Mouse (Mus musculus) lung, embryonic 15.5 days (tissue): Measurements from ENCODE around the gene Ppm1m. TPM values are rescaled to one million over a fixed set of nuclear protein-coding genes. Genes with fewer than 3 reads are reported as not detected.

Experiments
- ATAC-seq: fragments of 200-750 bp; cut with Nextera tagmentation; 2 replicates; pipeline ENCODE4 v1.8.0; 2017; ENCODE audit warnings: moderate number of reproducible peaks, borderline replicate concordance; ENCODE audit not compliant: low FRiP score, low TSS enrichment; ENCODE audit errors: extremely low read depth
- H3K27ac ChIP-seq: fragments of 300-500 bp; sonication (generic); 2 replicates; pipeline ENCODE4 v1.5.1; 2015; ENCODE audit warnings: moderate library complexity, mild to moderate bottlenecking, inconsistent platforms
- H3K27me3 ChIP-seq: fragments of 300-500 bp; sonication (generic); 2 replicates; pipeline ENCODE4 v1.6.1; 2015; ENCODE audit warnings: inconsistent platforms
- H3K36me3 ChIP-seq: fragments of 300-500 bp; sonication (generic); 2 replicates; pipeline ENCODE4 v1.6.1; 2015; ENCODE audit warnings: inconsistent platforms
- H3K4me1 ChIP-seq: fragments of 300-500 bp; sonication (generic); 2 replicates; pipeline ENCODE4 v1.6.1; 2015; ENCODE audit warnings: inconsistent platforms
- H3K4me2 ChIP-seq: fragments of 300-500 bp; sonication (generic); 2 replicates; pipeline ENCODE4 v1.6.1; 2015; ENCODE audit warnings: inconsistent platforms, mild to moderate bottlenecking, moderate library complexity
- H3K4me3 ChIP-seq: fragments of 300-500 bp; sonication (generic); 2 replicates; pipeline ENCODE4 v1.5.1; 2015; ENCODE audit warnings: mild to moderate bottlenecking, inconsistent platforms
- H3K9ac ChIP-seq: fragments of 300-500 bp; sonication (generic); 2 replicates; pipeline ENCODE4 v1.6.1; 2015; ENCODE audit warnings: inconsistent platforms
- H3K9me3 ChIP-seq: fragments of 300-500 bp; sonication (generic); 2 replicates; pipeline ENCODE4 v1.6.1; 2016; ENCODE audit warnings: inconsistent platforms
- WGBS: fragments of 180-500 bp; shearing (Covaris S2); methylation state at CpG from one replicate; pipeline ENCODE4 v1.1.7; 2015; 5-methylcytosine and 5-hydroxymethylcytosine counted together
- polyA plus RNA-seq: library from polyadenylated mRNA; unstranded; fragments of >200 nt; fragmentation: Nextera tagmentation; extraction: Ambion mirVana; gene quantifications from 2 replicates; pipeline ENCODE4 v1.2.1, GENCODE M21; 2015

Ppm1m gene
- 60.4 and 62.8 TPM in 2 replicates for polyA plus RNA-seq

- Histone ChIP-seq H3K4me3 (peak within 1 kb of the TSS; percentile 66), H3K36me3 (peaks cover 12% of the 10 kb centered on the region; the same call in 1 of the 2 replicates), H3K9me3 (no peaks in the 10 kb centered on the region), H3K4me1 (peaks cover 33% of the 10 kb centered on the region), H3K27me3 (no peaks in the 10 kb centered on the region), H3K27ac (peak within 1 kb of the TSS; percentile 50), H3K9ac (peak within 1 kb of the TSS; percentile 76), H3K4me2 (peak within 1 kb of the TSS; percentile 69)
- WGBS = 45% methylated on average over 18 of the region's 18 CpGs
- peak; percentile 5; the same call in 1 of the 2 replicates for ATAC-seq
Measured at GRCm38 (mm10) chr9:106199535-106200272, at the start of gene Ppm1m. Gene Ppm1m, minus strand, starts transcription at chr9:106199746.

DNA sequence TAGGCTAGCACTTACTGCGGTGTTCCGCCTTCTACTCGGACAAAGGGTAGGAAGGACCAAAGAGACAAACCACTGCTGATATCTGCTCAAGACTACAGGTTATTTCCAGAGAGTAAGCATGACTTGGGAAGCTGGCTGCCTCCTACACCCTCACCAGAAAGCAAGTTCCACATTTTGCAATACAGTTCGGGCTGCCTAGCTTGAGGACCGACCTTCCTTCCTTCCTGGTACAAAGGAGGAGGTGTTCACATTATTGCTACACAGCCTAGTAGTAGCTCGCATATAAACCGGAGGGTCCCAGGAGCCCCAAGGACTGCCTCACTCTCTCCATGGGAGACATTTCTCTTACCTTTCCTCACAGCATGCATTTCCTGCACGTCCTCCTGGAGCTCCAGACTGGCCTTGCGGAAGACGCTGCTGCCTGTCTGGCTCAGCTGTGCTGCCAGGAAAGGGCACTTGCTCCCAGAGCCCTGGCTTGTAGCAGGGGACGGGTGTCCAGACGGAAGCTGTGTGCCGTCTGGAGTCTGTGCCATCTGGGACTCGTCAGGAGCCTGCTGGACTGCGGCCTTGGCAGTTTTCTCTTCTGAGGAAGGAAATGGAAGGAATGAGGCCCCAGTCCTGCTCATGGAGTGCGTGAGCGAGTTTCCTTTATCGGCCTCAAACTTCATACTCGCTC is 43.4 kb upstream of the Ppm1m start:
- Histone ChIP-seq H3K4me3 (no peak overlapping the region), H3K4me2 (peak overlapping the region; percentile 4; the same call in 1 of the 2 replicates)

DNA sequence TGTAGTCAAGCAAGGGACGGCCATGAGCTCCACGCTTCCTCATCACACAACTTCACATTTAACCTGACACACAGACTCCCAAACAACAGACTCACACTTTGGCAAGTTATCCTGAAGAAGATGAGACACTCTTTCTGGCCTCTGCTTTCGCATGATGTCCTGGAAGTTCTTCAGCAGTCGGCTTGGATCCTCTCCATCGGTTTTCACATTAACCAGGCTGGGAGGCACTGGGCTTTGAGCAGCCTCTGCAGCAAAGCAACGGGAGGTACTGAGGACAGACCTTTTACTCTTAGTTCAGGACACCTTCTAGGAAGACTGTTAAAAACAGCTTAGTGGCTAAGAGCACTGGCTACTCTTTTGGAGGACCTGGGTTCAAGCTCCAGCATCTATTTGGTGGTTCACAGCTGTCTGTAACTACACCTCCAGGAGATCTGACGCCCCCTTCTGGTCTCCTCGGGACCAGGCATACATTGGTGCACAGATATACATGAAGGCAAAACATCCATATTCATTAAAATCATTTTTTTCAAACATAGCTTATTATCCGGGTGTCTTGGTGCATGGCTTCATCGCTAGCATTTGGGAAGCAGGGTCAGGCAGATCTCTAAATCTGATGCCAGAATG is 42.1 kb upstream of the Ppm1m start:
- no peaks in the 10 kb centered on the region for H3K27me3 ChIP-seq
- peaks cover 63% of the 10 kb centered on the region for H3K36me3 ChIP-seq
- WGBS = 84% methylated on average over 10 of the region's 10 CpGs
- ATAC-seq = no peak
- H3K9ac ChIP-seq = no peak overlapping the region
- no peaks in the 10 kb centered on the region for H3K9me3 ChIP-seq
- no peak overlapping the region for H3K4me2 ChIP-seq
- H3K27ac ChIP-seq = no peak overlapping the region
- peaks cover 17% of the 10 kb centered on the region for H3K4me1 ChIP-seq
- H3K4me3 ChIP-seq = no peak overlapping the region

More for the DNA sequence above, 43.4 kb upstream of the Ppm1m start:
- WGBS = 55% methylated on average over 19 of the region's 19 CpGs
- H3K9me3 ChIP-seq = no peaks in the 10 kb centered on the region
- no peak overlapping the region for H3K9ac ChIP-seq
- H3K27me3 ChIP-seq = no peaks in the 10 kb centered on the region
- no peak for ATAC-seq
- peaks cover 24% of the 10 kb centered on the region for H3K4me1 ChIP-seq
- peak overlapping the region; percentile 79 for H3K27ac ChIP-seq
- H3K36me3 ChIP-seq = peaks cover 50% of the 10 kb centered on the region

- H3K27ac ChIP-seq = no peak overlapping the region
- 92% methylated on average over 10 of the region's 10 CpGs for WGBS
- no peaks in the 10 kb centered on the region for H3K9me3 ChIP-seq
- H3K4me2 ChIP-seq = no peak overlapping the region
- H3K4me3 ChIP-seq = no peak overlapping the region
- no peak overlapping the region for H3K9ac ChIP-seq
- H3K27me3 ChIP-seq = no peaks in the 10 kb centered on the region
- ATAC-seq = no peak
- peaks cover 98% of the 10 kb centered on the region for H3K36me3 ChIP-seq
- H3K4me1 ChIP-seq = no peaks in the 10 kb centered on the region
Measured at GRCm38 (mm10) chr9:106237878-106238277, 38.3 kb upstream of the Ppm1m start.

DNA sequence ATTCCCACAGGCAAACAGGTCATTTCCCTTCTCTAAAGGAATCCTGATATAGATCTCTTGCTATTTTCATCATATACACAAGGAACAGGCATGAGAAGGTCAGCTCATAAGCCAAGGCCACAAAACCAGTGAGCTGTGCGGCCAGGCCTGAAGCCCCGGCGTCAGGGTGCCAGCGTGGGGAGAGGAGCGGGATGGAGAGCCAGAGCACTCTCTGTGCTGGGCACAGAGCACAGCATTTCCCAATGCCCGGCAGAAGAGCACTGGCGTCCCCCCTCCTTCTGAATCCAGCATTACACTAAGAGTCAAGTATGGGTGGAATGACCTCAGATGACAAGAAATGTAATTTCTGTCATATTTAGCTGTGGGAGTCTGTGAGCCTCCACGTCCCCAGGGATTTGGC is 37.9 kb upstream of the Ppm1m start:
- no peaks in the 10 kb centered on the region for H3K4me1 ChIP-seq
- WGBS = 79% methylated on average over 8 of the region's 8 CpGs
- H3K27ac ChIP-seq = no peak overlapping the region
- no peak overlapping the region for H3K4me2 ChIP-seq
- no peak for ATAC-seq
- no peaks in the 10 kb centered on the region for H3K9me3 ChIP-seq
- H3K9ac ChIP-seq = no peak overlapping the region
- no peak overlapping the region for H3K4me3 ChIP-seq
- no peaks in the 10 kb centered on the region for H3K27me3 ChIP-seq
- peaks cover 98% of the 10 kb centered on the region for H3K36me3 ChIP-seq

DNA sequence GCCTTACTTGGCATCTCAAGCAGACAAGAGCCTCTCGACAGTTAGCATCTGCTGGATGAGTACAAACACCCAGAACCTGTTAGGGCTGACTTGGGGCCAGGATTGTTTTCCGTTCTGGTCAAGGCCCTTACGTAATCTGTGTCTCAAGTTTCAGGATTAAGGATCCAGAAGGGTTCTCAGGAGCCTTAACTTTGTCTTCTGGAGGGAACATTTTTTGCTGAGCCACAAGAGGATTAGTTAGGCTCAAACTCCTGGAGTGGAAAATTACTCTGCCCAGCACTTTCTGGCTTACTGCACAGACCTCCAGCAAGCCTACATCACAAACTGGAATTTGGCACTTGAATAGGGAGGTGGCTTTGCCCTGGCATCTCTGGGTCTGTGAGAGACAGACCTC is 37.3 kb upstream of the Ppm1m start:
- Histone ChIP-seq H3K27me3 (no peaks in the 10 kb centered on the region), H3K27ac (no peak overlapping the region), H3K9ac (no peak overlapping the region), H3K4me3 (no peak overlapping the region), H3K4me1 (no peaks in the 10 kb centered on the region), H3K36me3 (peaks cover 96% of the 10 kb centered on the region), H3K4me2 (no peak overlapping the region), H3K9me3 (no peaks in the 10 kb centered on the region)
- ATAC-seq = no peak
- 56% methylated on average over 3 of the region's 3 CpGs for WGBS

- H3K27ac ChIP-seq = no peak overlapping the region
- ATAC-seq = no peak
- peaks cover 90% of the 10 kb centered on the region for H3K36me3 ChIP-seq
- H3K4me2 ChIP-seq = no peak overlapping the region
- 88% methylated on average over 23 of the region's 23 CpGs for WGBS
- no peak overlapping the region for H3K4me3 ChIP-seq
- H3K9me3 ChIP-seq = no peaks in the 10 kb centered on the region
- no peaks in the 10 kb centered on the region for H3K4me1 ChIP-seq
- H3K27me3 ChIP-seq = no peaks in the 10 kb centered on the region
- no peak overlapping the region for H3K9ac ChIP-seq
Measured at GRCm38 (mm10) chr9:106236156-106236817, 36.7 kb upstream of the Ppm1m start.

- no peak for ATAC-seq
- Histone ChIP-seq H3K4me3 (no peak overlapping the region), H3K9ac (no peak overlapping the region), H3K27me3 (no peaks in the 10 kb centered on the region), H3K27ac (no peak overlapping the region), H3K4me2 (no peak overlapping the region), H3K9me3 (no peaks in the 10 kb centered on the region), H3K4me1 (no peaks in the 10 kb centered on the region), H3K36me3 (peaks cover 81% of the 10 kb centered on the region)
- WGBS = 86% methylated on average over 23 of the region's 23 CpGs
Measured at GRCm38 (mm10) chr9:106235194-106235830, 35.8 kb upstream of the Ppm1m start.

GRCm38 (mm10) chr9:106233953-106234352 is 34.4 kb upstream of the Ppm1m start:
- no peak for ATAC-seq

GRCm38 (mm10) chr9:106232956-106233355 is 33.4 kb upstream of the Ppm1m start:
- peaks cover 59% of the 10 kb centered on the region for H3K36me3 ChIP-seq
- peaks cover 1% of the 10 kb centered on the region; the same call in 1 of the 2 replicates for H3K4me1 ChIP-seq
- no peak overlapping the region for H3K4me3 ChIP-seq
- no peaks in the 10 kb centered on the region for H3K9me3 ChIP-seq
- H3K27me3 ChIP-seq = no peaks in the 10 kb centered on the region
- no peak overlapping the region for H3K4me2 ChIP-seq
- no peak overlapping the region for H3K9ac ChIP-seq
- no peak for ATAC-seq
- no peak overlapping the region for H3K27ac ChIP-seq
- 94% methylated on average over 3 of the region's 3 CpGs for WGBS

More at GRCm38 (mm10) chr9:106233953-106234352, 34.4 kb upstream of the Ppm1m start:
- no peaks in the 10 kb centered on the region for H3K4me1 ChIP-seq
- H3K9ac ChIP-seq = no peak overlapping the region
- no peak overlapping the region for H3K27ac ChIP-seq
- no peak overlapping the region for H3K4me3 ChIP-seq
- H3K27me3 ChIP-seq = no peaks in the 10 kb centered on the region
- no peaks in the 10 kb centered on the region for H3K9me3 ChIP-seq
- H3K4me2 ChIP-seq = no peak overlapping the region
- peaks cover 69% of the 10 kb centered on the region for H3K36me3 ChIP-seq
- 84% methylated on average over 6 of the region's 6 CpGs for WGBS

GRCm38 (mm10) chr9:106231816-106232215 is 32.3 kb upstream of the Ppm1m start:
- no peak for ATAC-seq
- Histone ChIP-seq H3K9ac (no peak overlapping the region), H3K4me2 (no peak overlapping the region), H3K27me3 (no peaks in the 10 kb centered on the region), H3K4me1 (peaks cover 7% of the 10 kb centered on the region; the same call in 1 of the 2 replicates), H3K27ac (no peak overlapping the region), H3K9me3 (no peaks in the 10 kb centered on the region), H3K4me3 (no peak overlapping the region), H3K36me3 (peaks cover 47% of the 10 kb centered on the region)
- 63% methylated on average over 4 of the region's 4 CpGs for whole genome bisulfite sequencing
